ENCODE assay signal across 31 mouse cellular contexts in the genomic region with DNA sequence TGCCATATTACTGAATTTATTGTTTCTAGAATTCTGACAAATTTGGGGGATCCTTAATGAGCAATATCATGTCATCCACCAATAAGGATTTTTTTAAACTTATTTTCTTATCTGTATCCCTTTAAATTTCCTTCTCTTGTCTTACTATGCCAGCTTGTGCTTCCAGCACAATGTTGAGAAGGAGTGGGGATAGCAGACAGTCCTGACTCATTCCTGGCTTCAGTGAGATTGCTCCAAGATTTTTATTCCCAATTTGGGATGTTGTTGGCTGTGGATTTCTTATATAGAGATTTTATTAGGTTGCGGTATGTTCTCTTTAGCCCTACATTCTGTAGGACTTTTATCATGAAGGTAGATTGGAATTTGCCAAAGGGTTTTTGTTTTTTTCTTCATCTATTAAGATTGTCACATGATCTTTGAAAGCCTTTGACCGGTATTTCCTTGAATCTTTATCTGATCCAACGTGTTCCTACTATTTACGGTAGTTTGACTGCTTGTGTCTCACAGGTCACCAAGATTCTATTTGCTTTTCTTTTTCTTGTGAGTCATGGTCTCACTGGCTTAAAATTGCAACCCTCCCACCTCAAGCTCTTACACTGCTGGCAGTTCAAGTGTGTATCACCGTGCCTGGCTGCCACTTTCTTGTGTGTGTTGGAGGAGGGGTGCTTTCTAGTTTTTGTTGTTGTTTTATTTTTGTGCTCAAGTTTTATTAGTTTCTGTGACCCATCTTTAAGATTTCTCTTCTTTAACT. TPM values are rescaled to one million over a fixed set of nuclear protein-coding genes. Genes with fewer than 3 reads are reported as not detected.
DNase-seq lines count a peak whose midpoint lies in the region; ATAC-seq and TF ChIP-seq lines count a peak whose summit lies in the region.
"Had no signal": no experiment of that assay in that cellular context is flagged by ENCODE, and none has a peak within 500 bp of the region (broad histone marks: within the 10 kb centered on the region; RNA-seq: fewer than 3 reads in every experiment).

No protein-coding gene starts in this region.

- H3K4me2 ChIP-seq in stomach, embryonic 14.5 days (replicated peaks; ENCODE audit: low read depth, low read length): no peak overlapping the region
- no peak overlapping the region for H3K4me2 ChIP-seq in forebrain, embryonic 12.5 days
- H3K4me2 ChIP-seq: heart, embryonic 15.5 days; hindbrain, embryonic 13.5 days; limb, embryonic 12.5 days; liver, embryonic 15.5 days; lung, embryonic 14.5 days; midbrain, embryonic 11.5 days; neural tube, embryonic 13.5 days had no signal

- WGBS in stomach, embryonic 14.5 days: 61% methylated on average over 5 of the region's 5 CpGs
- 91% methylated on average over 5 of the region's 5 CpGs for WGBS in forebrain, embryonic 12.5 days
- WGBS in forebrain, embryonic 10.5 days: 85% methylated on average over 5 of the region's 5 CpGs

- H3K4me3 ChIP-seq in embryonic fibroblast, embryonic 13.5 days (ENCODE audit: insufficient read depth, low read length): no peak overlapping the region
- H3K4me3 ChIP-seq in stomach, embryonic 14.5 days (ENCODE audit: low read depth, low read length): no peak overlapping the region
- H3K4me3 ChIP-seq in forebrain, embryonic 12.5 days (replicated peaks): no peak overlapping the region
- no peak overlapping the region for H3K4me3 ChIP-seq in forebrain, embryonic 10.5 days
- H3K4me3 ChIP-seq: heart, embryonic 10.5 days; heart, embryonic 15.5 days; hindbrain, embryonic 13.5 days; limb, embryonic 12.5 days; liver, embryonic 15.5 days; neural tube, embryonic 13.5 days had no signal

- peak overlapping the region; percentile 69 for H3K27ac ChIP-seq in embryonic fibroblast, embryonic 13.5 days (ENCODE audit: insufficient read depth, low read length)
- no peak overlapping the region for H3K27ac ChIP-seq in stomach, embryonic 14.5 days (ENCODE audit: low read length)
- no peak overlapping the region for H3K27ac ChIP-seq in forebrain, embryonic 12.5 days
- no peak overlapping the region for H3K27ac ChIP-seq in forebrain, embryonic 10.5 days
- H3K27ac ChIP-seq: heart, embryonic 10.5 days; heart, embryonic 15.5 days; hindbrain, embryonic 13.5 days; limb, embryonic 12.5 days; liver, embryonic 15.5 days; neural tube, embryonic 13.5 days had no signal

- no peaks in the 10 kb centered on the region for H3K27me3 ChIP-seq in stomach, embryonic 14.5 days (ENCODE audit: control insufficient read depth, insufficient read depth, low read length)
- no peaks in the 10 kb centered on the region for H3K27me3 ChIP-seq in forebrain, embryonic 12.5 days
- H3K27me3 ChIP-seq in forebrain, embryonic 10.5 days (ENCODE audit: poor library complexity, severe bottlenecking): no peaks in the 10 kb centered on the region
- H3K27me3 ChIP-seq: heart, embryonic 15.5 days; hindbrain, embryonic 13.5 days; limb, embryonic 12.5 days; liver, embryonic 15.5 days; neural tube, embryonic 13.5 days had no signal

- TF ChIP-seq POLR2A in embryonic fibroblast, embryonic 13.5 days (IDR thresholded peaks at IDR 0.05; ENCODE audit: low read depth, low read length): no peak

- 0 out of 2 replicates have a peak, but pooled peaks have one; percentile 46 for ATAC-seq in stomach, embryonic 14.5 days (ENCODE audit: insufficient number of reproducible peaks, insufficient read depth, low FRiP score, low read depth)
- ATAC-seq in forebrain, embryonic 12.5 days (ENCODE audit: low FRiP score): no peak
- ATAC-seq: forebrain, postnatal 0 days had no signal

- H3K9me3 ChIP-seq in stomach, embryonic 14.5 days (ENCODE audit: control insufficient read depth, low read depth, low read length): no peaks in the 10 kb centered on the region
- H3K9me3 ChIP-seq in forebrain, embryonic 12.5 days: no peaks in the 10 kb centered on the region
- H3K9me3 ChIP-seq in forebrain, embryonic 10.5 days: no peaks in the 10 kb centered on the region
- H3K9me3 ChIP-seq: heart, embryonic 10.5 days; heart, embryonic 15.5 days; hindbrain, embryonic 13.5 days; limb, embryonic 12.5 days; liver, embryonic 15.5 days; neural tube, embryonic 13.5 days had no signal

- TF ChIP-seq CTCF in embryonic fibroblast, embryonic 13.5 days (IDR thresholded peaks at IDR 0.05; ENCODE audit: borderline replicate concordance, insufficient read depth, low read length): no peak

- H3K4me1 ChIP-seq in embryonic fibroblast, embryonic 13.5 days (ENCODE audit: control insufficient read depth, insufficient read depth, low read length): peaks cover 3% of the 10 kb centered on the region
- no peaks in the 10 kb centered on the region for H3K4me1 ChIP-seq in stomach, embryonic 14.5 days (ENCODE audit: control insufficient read depth, insufficient read depth, low read length)
- no peaks in the 10 kb centered on the region for H3K4me1 ChIP-seq in forebrain, embryonic 12.5 days
- no peaks in the 10 kb centered on the region for H3K4me1 ChIP-seq in forebrain, embryonic 10.5 days
- H3K4me1 ChIP-seq: heart, embryonic 10.5 days; heart, embryonic 15.5 days; hindbrain, embryonic 13.5 days; limb, embryonic 12.5 days; liver, embryonic 15.5 days; neural tube, embryonic 13.5 days had no signal

- no peaks in the 10 kb centered on the region for H3K36me3 ChIP-seq in stomach, embryonic 14.5 days (ENCODE audit: control insufficient read depth, insufficient read depth, low read length)
- no peaks in the 10 kb centered on the region for H3K36me3 ChIP-seq in forebrain, embryonic 12.5 days (replicated peaks)
- no peaks in the 10 kb centered on the region for H3K36me3 ChIP-seq in forebrain, embryonic 10.5 days (replicated peaks)
- H3K36me3 ChIP-seq: heart, embryonic 10.5 days; heart, embryonic 15.5 days; hindbrain, embryonic 13.5 days; limb, embryonic 12.5 days; liver, embryonic 15.5 days; neural tube, embryonic 13.5 days had no signal

- no peak overlapping the region for H3K9ac ChIP-seq in stomach, embryonic 14.5 days (replicated peaks; ENCODE audit: low read depth, low read length)
- no peak overlapping the region for H3K9ac ChIP-seq in forebrain, embryonic 12.5 days
- H3K9ac ChIP-seq: forebrain, postnatal 0 days; heart, embryonic 15.5 days; hindbrain, embryonic 13.5 days; limb, embryonic 12.5 days; liver, embryonic 15.5 days; lung, embryonic 14.5 days; neural tube, embryonic 13.5 days had no signal

- peak; percentile 16 for DNase-seq in 3134 (ENCODE audit: extremely low read depth, insufficient read length, low spot score)
- DNase-seq in 416B (ENCODE audit: low read depth): peak; percentile 35
- DNase-seq in adrenal gland, adult 8-10 months: no peak
- no peak for DNase-seq in forebrain, embryonic 10.5 days (ENCODE audit: extremely low spot score, low spot score)
- DNase-seq in embryo, embryonic 9.5 days (ENCODE audit: extremely low spot score): no peak
- DNase-seq: adrenal gland, postnatal 36 days; cerebellum, adult 2 months; cerebellum, postnatal 14 days; forebrain, postnatal 0 days; gastrocnemius, postnatal 14 days; kidney, adult 2 months; layer of hippocampus, adult 9-11 months; lung, embryonic 14.5 days; right cerebral cortex, postnatal 4 days; thymus, adult 2 months; thymus, postnatal 36 days had no signal

RNA-seq across cellular contexts. Expression of gene Dnah7a, which starts 14.2 kb away (rescaled TPM):
- 0.49 TPM in 1 of 2 replicates, not detected in the other for polyA plus RNA-seq in embryonic fibroblast, embryonic 13.5 days (2011; ENCODE audit: insufficient read length, low read depth, missing spikeins)
- 0.49 and 1.2 TPM in 2 replicates for polyA plus RNA-seq in stomach, embryonic 14.5 days (2014; fragmentation: Nextera tagmentation; extraction: Ambion mirVana)
- 7.1 and 7.2 TPM in 2 replicates for polyA plus RNA-seq in forebrain, embryonic 12.5 days (2016; fragmentation: Nextera tagmentation; extraction: Ambion mirVana)
- 1 to 10 TPM in 1 of 4 experiments, under 1 TPM in 3; 0.32 to 1.7 (median 0.71) TPM for total RNA-seq in adrenal gland, adult 8-10 months (2022)
- polyA plus RNA-seq in forebrain, embryonic 10.5 days (2016; fragmentation: Nextera tagmentation; extraction: Ambion mirVana): 8.5 and 9.6 TPM in 2 replicates
- total RNA-seq: gastrocnemius, postnatal 14 days; granulocyte monocyte progenitor cell, adult 5-6 weeks; heart, postnatal 25 days; liver, adult 2 months; megakaryocyte, adult 5-6 weeks had no signal
- polyA plus RNA-seq: liver, adult 2 months; liver, embryonic 15.5 days; spleen, adult 2 months had no signal

Comparison
In these comparisons a context has a peak if more than half of its experiments do, and no peak if none do; other contexts are left out.
1. DNase-seq: peak in 3134 (single experiment) and 416B (single experiment); none in adrenal gland, adult 8-10 months (single experiment), forebrain, embryonic 10.5 days (single experiment) and embryo, embryonic 9.5 days (single experiment).